Mouse (Mus musculus): Measurements from ENCODE around the gene 4930402F06Rik. TPM values are rescaled to one million over a fixed set of nuclear protein-coding genes. Genes with fewer than 3 reads are reported as not detected.
A peak's percentile ranks its signal among the peaks of the same experiment; 100 is the strongest.

Gene 4930402F06Rik
- not detected in 2 replicates for total RNA-seq (2021)
- long read RNA-seq, experiment 1: 0 reads
- long read RNA-seq, experiment 2: 0 reads

GRCm38 (mm10) chr2:35397096-35397495 lies at the start of gene 4930402F06Rik:
Gene 4930402F06Rik (minus strand): TSS chr2:35397175.
- DNase-seq: no peak

DNA sequence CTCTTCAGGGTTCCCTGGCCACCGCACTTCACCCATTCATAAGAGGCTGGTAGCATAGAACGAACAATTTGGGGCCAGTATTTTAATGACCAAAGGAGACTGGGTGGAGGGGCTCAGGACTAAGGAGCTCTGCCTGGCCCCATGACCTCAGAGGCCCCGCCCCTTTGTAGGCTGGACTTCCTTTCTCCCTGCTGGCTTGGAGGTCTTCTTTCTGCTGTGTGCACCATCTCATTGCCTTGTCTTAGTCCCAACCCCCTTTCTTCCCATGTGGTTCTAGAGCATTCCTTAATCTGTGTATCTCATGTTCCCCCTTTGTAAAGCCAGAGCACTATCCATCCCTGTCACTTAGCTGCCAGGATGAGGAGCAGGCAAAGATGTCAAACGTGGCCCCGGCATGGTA lies 49.3 kb upstream of the 4930402F06Rik start:
- DNase-seq: no peak

DNA sequence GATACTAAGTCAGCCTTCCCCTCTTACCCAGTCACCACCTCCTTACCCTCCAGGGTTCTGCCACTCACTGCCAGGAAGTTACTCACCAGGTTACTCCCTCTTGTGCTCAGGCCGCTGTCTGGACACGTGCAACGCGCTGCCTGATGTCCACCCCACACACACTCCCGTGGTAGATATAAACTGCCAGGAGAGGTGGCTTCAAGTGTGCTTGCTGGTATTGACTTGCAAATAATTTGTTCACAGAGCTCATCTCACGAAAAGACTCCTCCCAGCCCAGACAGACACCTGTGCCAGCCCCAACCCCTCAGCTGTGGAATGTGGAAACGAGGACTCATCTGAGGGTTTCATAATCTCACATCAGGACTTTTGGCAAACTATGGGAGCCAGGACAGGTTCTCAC lies 48.6 kb upstream of the 4930402F06Rik start:
- DNase-seq: no peak

DNA sequence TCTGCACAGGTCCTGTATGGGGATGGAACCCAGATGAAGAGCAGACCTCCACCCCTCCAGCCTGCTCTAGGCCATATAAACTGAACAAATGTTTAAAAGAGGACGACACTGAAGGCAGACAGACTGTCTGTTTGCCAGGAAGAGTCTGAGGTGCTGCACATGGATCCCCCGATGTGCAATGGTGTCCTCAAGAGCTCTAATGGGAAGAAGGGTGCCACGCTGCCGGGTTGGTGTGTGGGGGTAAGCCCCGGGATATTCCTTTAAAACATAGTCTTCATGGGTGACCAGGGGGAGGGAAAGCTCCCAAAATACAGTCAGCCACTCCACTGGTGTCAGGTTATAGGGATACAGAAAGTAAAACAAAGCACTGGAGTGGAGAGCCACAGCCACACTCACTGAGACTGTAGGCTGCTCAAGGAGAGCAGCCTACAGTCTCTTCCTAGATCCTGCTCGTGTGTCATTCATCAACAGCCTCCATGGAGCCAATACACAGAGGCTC lies 47.8 kb upstream of the 4930402F06Rik start:
- no peak for DNase-seq

- no peak for DNase-seq
These were observed 47.2 kb upstream of the 4930402F06Rik start for GRCm38 (mm10) chr2:35443981-35444763.

DNA sequence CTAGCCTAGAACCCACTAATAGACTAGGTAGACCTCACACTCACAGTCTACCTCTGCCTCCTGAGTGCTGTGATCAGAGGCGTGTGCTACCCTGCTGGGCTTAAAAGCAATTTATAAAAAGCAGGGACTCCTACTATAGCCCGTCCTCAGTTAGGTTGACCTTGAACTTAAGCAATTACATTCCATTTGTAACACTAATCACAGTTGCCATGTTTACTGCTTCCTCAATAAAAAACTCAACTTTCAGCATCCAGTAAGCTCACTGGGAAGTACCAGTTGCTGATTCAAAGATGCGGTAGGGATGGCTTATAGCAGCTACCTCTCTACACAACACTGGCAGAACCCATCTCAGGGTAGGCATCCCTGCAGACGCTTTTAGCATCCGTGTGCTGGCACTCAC lies 46.4 kb upstream of the 4930402F06Rik start:
- no peak for DNase-seq

DNA sequence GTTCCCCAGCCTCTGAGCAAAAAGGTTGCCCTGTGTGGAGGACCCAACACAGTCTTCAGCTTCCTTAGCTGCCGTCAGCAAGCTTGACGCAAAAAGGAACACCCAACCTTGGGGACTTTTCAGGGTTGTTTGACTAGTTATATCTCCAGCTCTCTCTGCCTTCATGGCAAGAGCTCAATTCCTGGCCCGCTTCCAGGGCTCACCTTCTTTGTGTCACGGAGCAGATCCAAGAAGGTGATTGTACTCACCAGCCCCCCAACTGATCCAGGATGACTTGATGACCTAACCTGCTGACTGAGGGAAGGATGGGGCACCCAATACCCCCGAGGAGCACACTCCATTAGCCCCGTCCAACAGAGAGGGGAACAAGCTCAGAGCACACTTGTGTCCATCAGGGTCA lies 45.1 kb upstream of the 4930402F06Rik start:
- no peak for DNase-seq

- no peak for DNase-seq
These were observed 44.4 kb upstream of the 4930402F06Rik start for GRCm38 (mm10) chr2:35441419-35441818.

DNA sequence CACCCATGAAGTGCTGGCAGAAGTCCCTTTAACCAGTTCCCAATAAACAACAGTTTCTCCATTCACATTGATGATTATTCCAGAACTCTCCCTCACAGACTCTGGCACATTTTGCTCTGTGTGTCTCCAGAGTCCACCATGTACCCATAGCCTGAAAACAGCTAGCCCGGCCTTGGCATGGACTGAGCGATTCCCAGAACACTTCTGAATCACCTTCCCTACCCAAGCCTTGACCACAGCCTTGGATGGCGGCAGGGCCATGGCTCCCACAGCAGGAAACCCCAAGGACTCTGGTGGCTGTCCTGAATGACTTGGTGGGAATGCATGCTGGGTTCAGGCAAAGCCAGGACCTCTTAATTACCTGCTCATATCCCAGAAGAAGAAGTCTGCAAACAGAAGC lies 43.5 kb upstream of the 4930402F06Rik start:
- DNase-seq: peak; percentile 74

DNA sequence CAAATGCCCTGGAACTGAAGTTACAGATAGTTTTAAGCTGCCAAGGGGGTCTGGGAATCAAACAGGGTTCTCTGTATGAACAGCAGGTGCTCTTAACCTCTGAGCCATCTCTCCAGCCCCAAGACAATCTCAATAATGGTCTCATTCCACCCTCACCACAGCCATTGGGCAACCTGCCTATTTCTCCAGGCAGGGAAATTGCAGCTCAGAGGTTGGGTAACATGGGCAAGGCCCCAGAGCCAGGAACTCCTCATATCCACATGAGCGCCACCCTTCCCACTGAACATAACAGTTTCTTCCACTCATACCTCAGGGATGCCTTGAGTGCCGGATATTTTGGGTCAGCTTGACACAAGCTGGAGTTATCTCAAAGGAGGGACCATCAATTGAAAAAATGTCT lies 40.8 kb upstream of the 4930402F06Rik start:
- peak; percentile 66 for DNase-seq

- no peak for DNase-seq
These were observed 37.7 kb upstream of the 4930402F06Rik start for GRCm38 (mm10) chr2:35434576-35435123.

- DNase-seq: no peak
These were observed 36.5 kb upstream of the 4930402F06Rik start for GRCm38 (mm10) chr2:35433428-35433827.

DNA sequence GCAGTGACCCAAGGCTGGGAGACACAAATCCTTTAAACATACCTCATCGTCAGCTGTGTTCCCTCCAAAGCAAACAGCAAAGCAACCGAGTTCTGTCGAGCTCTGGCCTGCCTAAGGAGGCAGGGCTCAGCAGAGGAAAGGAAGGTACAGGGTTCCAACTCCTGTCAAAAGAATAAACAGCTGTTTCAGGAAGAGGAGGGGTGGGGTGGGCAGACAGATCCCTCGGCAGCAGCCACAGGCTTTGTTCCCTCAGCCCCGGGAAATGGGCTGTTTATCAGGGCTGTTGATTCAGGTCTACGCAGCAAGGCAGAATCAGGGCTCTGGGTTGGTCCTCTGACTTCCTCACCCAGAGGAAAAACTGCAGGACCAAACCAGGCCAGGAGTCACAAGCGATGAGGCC lies 35.5 kb upstream of the 4930402F06Rik start:
- DNase-seq: no peak

GRCm38 (mm10) chr2:35432011-35432410 lies 35.0 kb upstream of the 4930402F06Rik start:
- peak; percentile 67 for DNase-seq

DNA sequence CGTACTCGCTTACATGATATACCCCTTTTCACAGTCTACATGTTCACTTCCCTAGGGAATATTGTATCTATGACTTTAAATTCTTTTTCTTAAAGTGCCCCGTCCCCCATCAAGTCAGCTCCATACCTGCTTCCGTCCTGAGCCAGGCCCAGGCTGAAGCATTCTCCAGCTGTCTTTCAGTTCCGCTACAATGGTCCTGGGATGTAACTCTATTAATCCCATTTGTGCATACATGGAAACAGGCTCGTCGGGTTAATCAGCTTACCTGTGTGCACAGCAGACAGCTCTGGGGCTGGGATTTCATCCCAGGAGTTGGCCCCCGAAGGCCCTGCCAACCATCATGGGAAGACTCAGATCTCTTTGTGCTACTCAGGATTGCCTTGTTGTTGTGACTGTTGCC lies 33.8 kb upstream of the 4930402F06Rik start:
- no peak for DNase-seq

DNA sequence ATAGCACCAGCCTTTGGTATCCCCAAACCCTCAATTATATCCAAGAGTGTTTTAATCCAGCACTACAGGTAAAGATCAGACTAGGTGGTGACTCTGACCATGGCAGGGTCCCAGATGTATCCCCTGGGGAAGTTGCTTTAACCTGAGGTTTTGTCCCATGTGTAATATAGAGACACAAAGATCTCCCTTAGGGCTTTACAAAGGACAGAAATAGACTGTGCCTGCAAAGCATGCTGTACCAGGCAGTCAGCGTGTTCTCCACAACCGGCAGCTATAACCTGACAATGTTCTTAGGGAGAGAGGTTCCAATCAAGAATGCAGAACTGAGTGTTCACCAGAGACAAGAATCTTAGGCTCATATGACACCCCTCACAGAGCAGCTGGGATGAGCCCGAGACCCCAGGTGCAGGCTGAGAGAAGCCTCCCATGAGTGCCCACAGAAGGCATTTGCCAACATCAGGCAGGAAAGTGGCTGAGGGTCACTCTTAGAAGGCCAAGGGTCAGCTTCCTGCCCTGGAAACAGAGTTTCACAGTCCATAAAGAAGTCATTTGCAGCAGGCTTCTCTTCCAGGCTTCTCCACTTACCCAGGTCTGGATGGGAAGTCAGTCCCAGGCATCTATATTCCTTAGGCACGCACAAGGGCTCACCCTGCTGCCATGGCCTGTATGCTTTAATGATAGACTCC lies 31.8 kb upstream of the 4930402F06Rik start:
- no peak for DNase-seq

DNA sequence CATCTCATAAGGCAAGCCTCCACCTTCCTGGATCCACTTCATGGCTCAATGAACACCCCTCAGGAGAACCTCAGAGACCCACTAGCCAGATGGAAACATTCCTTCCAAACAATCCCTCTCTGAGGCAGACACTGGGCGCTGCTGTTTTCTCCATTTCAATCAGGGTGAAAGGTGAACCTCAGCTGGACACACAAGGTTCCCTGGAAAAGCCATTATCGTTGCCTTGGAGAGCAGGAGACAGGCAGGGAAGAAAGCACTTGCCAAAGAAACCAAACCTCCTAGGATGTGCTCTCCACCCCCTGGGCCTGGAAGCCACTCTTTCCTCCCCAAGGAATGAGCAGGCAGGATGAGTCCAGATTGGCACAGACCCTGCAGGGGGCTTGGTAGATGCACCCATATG lies 30.6 kb upstream of the 4930402F06Rik start:
- no peak for DNase-seq

GRCm38 (mm10) chr2:35423711-35424339 lies 26.9 kb upstream of the 4930402F06Rik start:
- no peak for DNase-seq

DNA sequence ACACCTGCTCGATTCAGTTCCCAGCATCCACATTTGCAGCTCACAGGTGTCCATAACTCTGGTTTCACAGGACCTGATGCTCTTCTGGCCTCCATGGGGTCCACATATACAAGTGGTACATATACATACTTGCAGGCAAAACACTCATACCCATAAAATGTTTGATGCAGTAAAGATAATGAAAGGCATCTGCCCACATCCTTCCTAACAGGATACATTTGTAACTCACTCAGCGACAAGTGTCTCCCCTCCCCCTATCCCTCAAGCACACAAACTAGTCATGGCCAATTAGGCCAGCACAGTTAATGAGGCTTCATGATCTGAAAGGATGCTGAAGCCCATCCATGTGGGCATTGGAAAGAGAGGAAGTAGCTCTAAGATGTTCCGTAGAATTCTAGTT lies 25.4 kb upstream of the 4930402F06Rik start:
- DNase-seq: no peak

DNA sequence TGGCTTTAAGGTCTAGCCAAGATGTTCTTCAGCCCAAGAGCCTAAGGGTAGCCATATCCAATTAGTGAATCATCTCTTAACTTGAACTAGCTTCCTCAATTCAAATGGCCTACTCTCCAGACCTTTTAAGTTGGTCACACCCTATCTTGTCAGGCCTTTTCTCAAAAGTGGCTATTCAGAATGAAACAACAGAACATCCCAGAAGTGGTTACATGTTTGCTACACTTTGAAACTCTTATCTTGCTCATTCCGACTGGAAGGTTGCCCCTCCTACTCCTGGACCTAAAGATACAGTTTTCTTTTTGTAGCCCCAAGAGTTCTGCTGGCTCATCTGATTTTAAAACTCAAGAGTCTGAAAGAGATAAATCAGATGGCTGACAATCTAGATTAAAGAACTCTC lies 23.7 kb upstream of the 4930402F06Rik start:
- no peak for DNase-seq

- DNase-seq: no peak
These were observed 22.7 kb upstream of the 4930402F06Rik start for GRCm38 (mm10) chr2:35419671-35420070.

GRCm38 (mm10) chr2:35419243-35419642 lies 22.3 kb upstream of the 4930402F06Rik start:
- no peak for DNase-seq

DNA sequence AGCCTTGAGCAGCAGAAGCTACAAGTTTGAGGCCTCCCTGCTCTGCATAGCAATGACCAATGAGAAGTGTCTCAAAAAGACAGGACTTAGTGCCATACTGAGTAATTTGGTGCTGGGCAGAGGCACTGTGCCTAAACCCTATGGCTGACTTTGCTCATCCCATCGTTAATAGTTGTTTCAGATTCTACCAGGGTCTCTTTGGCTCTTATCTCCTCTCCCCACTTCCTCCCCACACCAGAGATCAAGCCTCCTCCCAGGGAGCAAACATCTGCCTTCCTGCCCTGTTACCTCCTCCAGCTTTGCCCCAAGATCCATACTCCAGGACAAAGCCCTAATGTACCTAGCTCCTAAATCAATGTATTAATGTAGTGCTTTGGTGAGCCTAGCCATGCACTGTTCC lies 20.3 kb upstream of the 4930402F06Rik start:
- DNase-seq: no peak
